Mouse (Mus musculus) spleen, postnatal 4 days (tissue): Measurements from ENCODE around the gene E2f4.
"Not testable (repeated sequence)": the region's sequence is repeated elsewhere in the genome, so short reads cannot be mapped to it uniquely, and the experiment has no call there.

ENCODE experiments used
- DNase-seq, 2 experiments: peaks; one replicate each; pipeline ENCODE4 v3.0.0; 2022; ENCODE audit warnings: low spot score in 2 of 2

The E2f4 gene

GRCm38 (mm10) chr8:105269075-105269458, 28.4 kb upstream of the E2f4 start:
- DNase-seq = no peak

GRCm38 (mm10) chr8:105269461-105269947, 28.0 kb upstream of the E2f4 start, which contains the start of gene Hsf4:
Hsf4 (plus strand) TSS chr8:105269801.
- no peak for DNase-seq

- DNase-seq = no peak
These were observed 27.2 kb upstream of the E2f4 start for GRCm38 (mm10) chr8:105270101-105270915.

GRCm38 (mm10) chr8:105270916-105271186, 26.6 kb upstream of the E2f4 start:
- no peak for DNase-seq

- DNase-seq = no peak
These were observed 22.1 kb upstream of the E2f4 start for GRCm38 (mm10) chr8:105275387-105275786.

- DNase-seq = no peak
These were observed 21.6 kb upstream of the E2f4 start, which contains the start of gene Nol3 for GRCm38 (mm10) chr8:105275840-105276239. Nol3 (plus strand) TSS chr8:105276140.

GRCm38 (mm10) chr8:105276292-105277120, 21.0 kb upstream of the E2f4 start:
- no peak for DNase-seq

GRCm38 (mm10) chr8:105278911-105279334, 18.5 kb upstream of the E2f4 start:
- DNase-seq = peak; percentile 55 to 73

- no peak for DNase-seq
These were observed 16.9 kb upstream of the E2f4 start for GRCm38 (mm10) chr8:105280567-105280966.

- DNase-seq = no peak
These were observed 15.6 kb upstream of the E2f4 start for GRCm38 (mm10) chr8:105281821-105282220.

- DNase-seq = no peak
These were observed 15.2 kb upstream of the E2f4 start for GRCm38 (mm10) chr8:105282239-105282638.

GRCm38 (mm10) chr8:105283074-105283473, 14.4 kb upstream of the E2f4 start:
- DNase-seq = peak; percentile 55 to 82

GRCm38 (mm10) chr8:105285514-105285913, 11.9 kb upstream of the E2f4 start:
- peak in 1 of 2 experiments; percentile 12 for DNase-seq

- DNase-seq = no peak
These were observed 10.6 kb upstream of the E2f4 start for GRCm38 (mm10) chr8:105286907-105287306.

- no peak for DNase-seq
These were observed 9.2 kb upstream of the E2f4 start for GRCm38 (mm10) chr8:105288231-105288630.

- peak; percentile 91 to 95 for DNase-seq
These were observed 8.3 kb upstream of the E2f4 start for GRCm38 (mm10) chr8:105288958-105289732.

- DNase-seq = no peak
These were observed 7.5 kb upstream of the E2f4 start, which contains the start of gene 4931428F04Rik for GRCm38 (mm10) chr8:105289805-105290460. 4931428F04Rik (minus strand) TSS chr8:105289864.

GRCm38 (mm10) chr8:105290554-105291314, 6.7 kb upstream of the E2f4 start:
- DNase-seq = peak; percentile 91 to 99

- DNase-seq = not testable (repeated sequence)
These were observed 6.1 kb upstream of the E2f4 start for GRCm38 (mm10) chr8:105291364-105291763.

- peak in 1 of 2 experiments; percentile 13 for DNase-seq
These were observed 5.7 kb upstream of the E2f4 start for GRCm38 (mm10) chr8:105291802-105292201.
